Mouse (Mus musculus): ENCODE results near the gene Unc93a.
"Not testable (repeated sequence)": the region's sequence is repeated elsewhere in the genome, so short reads cannot be mapped to it uniquely, and the experiment has no call there.

The Unc93a gene

GRCm38 (mm10) chr17:13067864-13068385, 63.7 kb downstream of the Unc93a start:
- DNase-seq, result not testable (repeated sequence)

GRCm38 (mm10) chr17:13062882-13063281, 68.7 kb downstream of the Unc93a start:
- DNase-seq, result not testable (repeated sequence)

GRCm38 (mm10) chr17:13060804-13061203, 70.8 kb downstream of the Unc93a start, which contains the start of gene Tcp10b:
Gene Tcp10b (plus strand): TSS chr17:13061104.
- DNase-seq, result not testable (repeated sequence)

All from thymus, postnatal 14 days (tissue).